Mouse (Mus musculus) gastrocnemius, adult 2 months (tissue): Measurements from ENCODE around the gene Nr2c2. TPM values are rescaled to one million over a fixed set of nuclear protein-coding genes. Genes with fewer than 3 reads are reported as not detected.

Experiments used
- DNase-seq: peaks from one replicate; pipeline ENCODE4 v3.0.0; 2022
- H3K27ac ChIP-seq: fragments of 200-600 bp; 2 replicates; pipeline ENCODE4 v1.8.1; 2022; ENCODE audit warnings: mild to moderate bottlenecking
- H3K4me3 ChIP-seq: fragments of 200-600 bp; 2 replicates; pipeline ENCODE4 v1.8.1; 2022; ENCODE audit warnings: mild to moderate bottlenecking, moderate library complexity
- CTCF ChIP-seq: fragments of 200-600 bp; IDR thresholded peaks from 2 replicates; pipeline ENCODE4 v1.8.1; 2022; ENCODE audit warnings: antibody characterized with exemption, mild to moderate bottlenecking, moderate library complexity
- intact Hi-C: fragments of 180-260 bp; cut with DNase I; formaldehyde crosslinking; loops from one replicate; pipeline ENCODE4 v1.15.1; 2025
- long read RNA-seq, 2 experiments: library from polyadenylated mRNA; stranded (forward); transcript quantifications; one replicate each; pipeline ENCODE4 v2.0.0; 2021
- total RNA-seq, 2 experiments: library from RNA; stranded (reverse); gene quantifications; 2 replicates each; pipeline ENCODE4 v1.2.3; 2021

Nr2c2 gene
- total RNA-seq: 10 to 100 TPM; 21.1 to 23.0 TPM
- long read RNA-seq, experiment 1, full-length matches to known transcripts: 4 of 17 reads
- long read RNA-seq, experiment 1, partial matches to known transcripts: 1 of 17 reads
- long read RNA-seq, experiment 1, other reads (novel, unspliced or antisense): 12 of 17 reads
- long read RNA-seq, experiment 2, full-length matches to known transcripts: 5 of 17 reads
- long read RNA-seq, experiment 2, partial matches to known transcripts: 1 of 17 reads
- long read RNA-seq, experiment 2, other reads (novel, unspliced or antisense): 11 of 17 reads

DNA sequence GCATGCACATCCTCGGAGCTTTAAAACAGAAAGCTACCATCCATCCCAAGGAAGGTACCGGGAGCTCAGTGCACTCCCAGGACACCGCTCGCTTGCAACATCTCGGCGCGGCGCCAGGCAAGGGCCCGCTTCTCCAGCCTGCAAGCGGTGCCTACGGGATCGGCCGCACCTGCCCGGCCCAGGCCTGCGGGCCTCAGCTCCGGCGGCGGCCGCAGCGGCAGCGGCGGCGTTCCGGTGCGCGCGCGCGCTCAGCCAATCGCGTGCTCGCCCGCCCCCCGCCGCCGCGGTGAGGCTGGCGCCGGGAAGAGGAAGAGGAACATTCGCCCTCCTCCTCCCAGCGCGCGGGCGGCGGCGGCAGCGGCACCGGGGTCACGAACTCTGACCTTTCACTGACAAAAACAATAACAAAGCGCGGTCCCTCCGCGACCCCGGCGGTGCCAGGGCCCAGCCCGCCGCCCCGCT lies at the start of gene Nr2c2:
Nr2c2 (plus strand) TSS at position 261 of the 462 bp plus-strand sequence.
- peak; percentile 94 for DNase-seq
- TF ChIP-seq CTCF: no peak
- Histone ChIP-seq H3K4me3 (peak within 1 kb of the TSS; percentile 97), H3K27ac (peak within 1 kb of the TSS; percentile 98)
- intact Hi-C loops: loop anchor here (5.0 kb wide), 1 partner anchor 91 kb away; the partner anchor contains the start of gene Mrps25

DNA sequence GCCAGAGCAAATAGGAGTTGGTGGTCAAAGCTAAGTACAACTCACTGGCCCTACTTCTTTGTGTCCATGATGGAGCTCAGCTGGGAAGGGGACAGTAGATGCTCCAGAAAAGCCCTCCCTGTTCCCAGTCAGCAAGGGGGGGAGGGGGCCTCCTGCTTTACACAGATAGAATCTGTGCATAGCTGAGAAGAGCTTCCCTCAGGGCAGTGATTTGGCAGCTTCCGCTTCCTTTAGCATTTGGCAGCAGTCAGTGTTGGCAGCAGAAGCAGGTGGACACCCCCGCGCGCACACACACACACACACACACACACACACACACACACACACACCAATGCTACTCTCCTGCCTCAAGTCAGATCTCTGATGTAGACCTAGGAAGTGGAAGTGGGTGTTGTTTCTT lies 49.1 kb upstream of the Nr2c2 start:
- no peak for TF ChIP-seq CTCF

DNA sequence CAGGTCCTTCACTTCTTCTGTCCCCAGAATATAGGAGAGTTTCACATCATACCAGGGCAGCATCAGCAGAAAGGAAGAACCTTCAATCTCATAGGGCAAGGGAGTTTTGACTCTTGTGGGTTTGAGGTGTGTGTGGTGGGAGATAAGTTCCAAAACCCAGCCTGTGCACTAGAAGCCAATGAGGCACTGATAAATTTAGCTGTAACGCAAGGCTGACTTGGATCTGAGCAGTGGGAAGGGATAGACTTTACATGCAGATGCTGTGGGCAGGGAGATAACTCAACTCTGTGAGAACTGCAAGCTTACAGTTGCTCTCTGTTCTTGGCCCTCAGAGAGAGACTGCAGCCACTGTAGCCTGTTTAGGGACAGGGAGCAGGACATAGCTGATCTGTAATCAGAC lies 48.3 kb upstream of the Nr2c2 start:
- no peak for DNase-seq
- Histone ChIP-seq H3K4me3 (no peak overlapping the region), H3K27ac (no peak overlapping the region)
- intact Hi-C loops: no loop called here
- no peak for TF ChIP-seq CTCF

More for the DNA sequence above, 49.1 kb upstream of the Nr2c2 start:
- intact Hi-C loops: no loop called here
- Histone ChIP-seq H3K27ac (peak overlapping the region; percentile 48), H3K4me3 (no peak overlapping the region)
- no peak for DNase-seq

DNA sequence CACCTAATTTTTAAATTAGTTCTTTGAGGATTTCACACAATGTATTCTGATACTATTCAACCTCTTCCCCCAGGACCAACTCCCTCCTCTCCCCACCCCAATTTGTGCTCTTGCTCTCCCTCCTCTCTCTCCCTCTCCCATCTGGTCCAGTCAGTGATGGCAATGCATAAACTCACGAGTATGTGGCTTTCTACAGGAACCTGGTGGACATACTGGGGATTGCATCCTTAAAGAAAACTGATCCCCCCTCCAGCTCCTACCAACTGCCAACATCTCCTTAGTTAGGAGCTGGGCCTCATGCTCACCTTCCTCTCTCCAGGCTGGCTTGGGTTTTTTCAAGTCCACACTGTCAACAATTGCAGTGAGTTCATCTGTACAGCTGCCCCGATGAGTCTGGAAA lies 33.4 kb upstream of the Nr2c2 start:
- H3K4me3 ChIP-seq: no peak overlapping the region
- DNase-seq: no peak
- H3K27ac ChIP-seq: no peak overlapping the region
- TF ChIP-seq CTCF: peak; percentile 17; the same call in 1 of the 2 replicates
- intact Hi-C loops: no loop called here

DNA sequence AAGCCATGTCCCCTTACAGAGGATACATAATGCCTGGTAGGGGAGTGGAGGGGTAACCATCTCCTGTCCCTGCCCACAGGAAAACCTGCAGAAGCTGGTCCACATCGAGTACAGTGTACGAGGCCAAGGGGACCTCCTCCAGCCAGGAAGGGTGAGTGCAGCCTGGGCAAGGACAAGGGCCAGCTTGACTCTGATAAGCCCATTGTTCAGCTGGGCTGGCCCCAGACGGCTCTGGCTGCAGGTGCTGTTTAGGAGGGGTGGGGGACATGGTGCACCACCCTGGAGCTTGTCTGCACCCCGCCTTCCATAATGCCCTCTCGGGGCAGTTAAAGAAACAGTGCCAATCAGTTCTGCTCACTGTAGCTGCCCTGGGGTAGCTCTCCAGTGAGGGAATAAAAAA lies 29.5 kb upstream of the Nr2c2 start:
- Histone ChIP-seq H3K27ac (peak overlapping the region; percentile 63), H3K4me3 (no peak overlapping the region)
- TF ChIP-seq CTCF: no peak
- DNase-seq: peak; percentile 46
- intact Hi-C loops: no loop called here

DNA sequence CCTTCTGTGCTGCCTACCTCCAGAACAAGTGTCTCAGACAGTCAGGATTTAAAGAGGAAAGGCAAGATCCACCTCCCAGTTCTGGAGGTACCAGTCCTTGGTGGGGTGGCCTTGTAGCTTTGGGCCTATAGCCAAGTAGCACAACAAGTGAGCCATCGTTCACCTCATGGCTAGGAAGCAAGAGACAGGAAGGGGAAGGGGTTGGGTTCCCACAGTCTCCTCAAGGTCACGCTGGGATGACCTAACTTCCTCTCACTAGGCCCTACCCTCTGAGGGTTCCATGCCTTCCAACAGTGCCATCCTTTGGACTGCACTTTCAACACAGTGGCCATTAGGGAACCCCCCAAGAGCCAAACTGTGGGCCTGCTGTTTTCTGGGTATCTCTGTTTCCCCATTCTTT lies 27.7 kb upstream of the Nr2c2 start:
- no peak for DNase-seq
- peak overlapping the region; percentile 63 for H3K27ac ChIP-seq
- intact Hi-C loops: no loop called here
- TF ChIP-seq CTCF: no peak
- no peak overlapping the region for H3K4me3 ChIP-seq

DNA sequence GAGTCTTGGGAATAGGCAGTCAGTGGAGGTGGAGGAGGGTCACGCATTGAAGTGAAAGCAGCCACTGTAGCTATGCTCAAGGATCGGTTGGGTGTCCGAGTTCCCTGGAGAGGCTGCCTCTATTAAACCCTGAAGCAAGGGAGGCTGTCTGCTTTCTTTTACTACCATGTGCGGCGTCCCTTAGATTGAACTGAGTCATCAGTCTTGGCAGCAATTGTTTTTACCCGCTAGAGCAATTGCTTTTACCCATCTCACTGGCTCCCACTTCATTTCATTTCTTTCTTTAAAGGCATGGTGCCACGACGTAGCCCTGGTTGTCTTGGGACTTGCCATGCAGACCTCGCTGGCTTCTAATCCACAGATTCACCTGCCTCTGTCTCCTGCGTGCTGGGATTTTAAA lies 27.1 kb upstream of the Nr2c2 start:
- no peak overlapping the region; the same call in 1 of the 2 replicates for H3K4me3 ChIP-seq
- TF ChIP-seq CTCF: no peak
- H3K27ac ChIP-seq: peak overlapping the region; percentile 63
- no peak for DNase-seq
- intact Hi-C loops: no loop called here

DNA sequence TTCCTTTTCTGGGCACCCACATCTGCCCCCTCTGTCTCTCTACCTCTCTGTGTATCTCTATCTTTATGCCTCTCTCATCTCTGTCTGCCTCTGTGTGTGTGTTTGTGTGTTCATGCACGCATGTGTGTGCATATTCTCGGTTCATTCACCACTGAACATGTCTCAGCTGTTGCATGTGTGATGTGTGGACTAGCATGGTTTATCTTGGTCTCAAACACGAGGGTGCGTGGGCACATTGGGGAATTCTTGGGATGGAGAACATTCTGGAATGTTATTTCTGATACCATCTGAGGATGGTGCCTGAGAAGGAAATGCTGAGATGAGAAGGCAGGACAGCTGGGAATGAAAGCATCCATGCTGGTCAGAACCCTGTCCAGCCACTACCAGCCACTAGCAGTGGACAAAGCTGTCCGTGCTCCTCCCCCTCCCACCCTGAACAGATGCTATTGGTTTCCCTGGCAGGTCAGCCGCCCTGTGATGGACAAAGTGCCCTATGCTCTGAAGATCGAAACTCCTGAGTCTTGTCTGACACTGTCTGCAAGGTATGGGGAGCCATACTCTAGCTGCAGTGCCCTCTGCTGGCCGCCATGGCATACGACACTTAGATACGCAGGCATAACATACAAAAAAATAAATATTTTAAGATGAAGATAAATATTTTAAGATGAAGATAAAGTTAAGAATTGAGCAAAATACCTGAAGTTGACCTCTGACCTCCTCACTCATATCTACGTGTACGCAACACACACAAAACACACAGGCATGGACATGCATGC lies 25.3 kb upstream of the Nr2c2 start:
- intact Hi-C loops: loop anchor here (1.0 to 5.0 kb wide), 4 partner anchors 89 to 289 kb away; partner anchors contain the start of gene Fgd5
- no peak overlapping the region for H3K27ac ChIP-seq
- peak; percentile 80 for TF ChIP-seq CTCF
- no peak overlapping the region for H3K4me3 ChIP-seq
- DNase-seq: peak; percentile 67

DNA sequence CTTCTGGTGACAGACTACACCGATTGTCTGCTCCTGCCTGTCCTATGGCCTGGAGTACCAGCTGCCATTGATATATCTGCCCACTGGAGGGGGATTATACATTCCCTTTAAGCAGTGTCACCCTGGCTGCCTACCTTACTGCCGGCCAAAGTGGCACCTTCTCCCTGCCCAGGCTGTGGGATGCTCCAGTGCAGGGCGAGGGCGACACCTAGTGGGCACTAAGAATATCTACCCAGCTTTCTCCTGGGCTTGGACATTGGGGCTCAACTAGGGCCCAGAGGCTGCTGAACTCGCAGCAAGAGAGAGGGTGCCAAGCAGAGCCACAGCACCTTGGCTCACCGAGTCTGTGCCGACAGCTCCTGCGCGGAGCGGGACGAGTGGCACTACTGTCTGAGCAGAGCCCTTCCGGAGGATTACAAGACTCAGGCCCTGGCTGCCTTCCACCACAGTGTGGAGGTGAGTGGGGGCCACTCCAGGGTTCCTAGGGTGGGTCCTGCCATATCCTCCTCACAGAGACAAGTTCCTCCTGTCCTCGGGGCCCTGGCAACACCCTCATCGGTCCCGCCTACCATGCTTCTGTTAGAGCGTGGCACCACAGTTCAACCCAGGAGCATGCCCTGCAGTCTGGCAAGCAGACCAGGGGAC lies 23.9 kb upstream of the Nr2c2 start:
- Histone ChIP-seq H3K27ac (no peak overlapping the region), H3K4me3 (no peak overlapping the region)
- TF ChIP-seq CTCF: peak; percentile 100
- peak; percentile 82 for DNase-seq
- intact Hi-C loops: loop anchor here (5.0 kb wide), 3 partner anchors 90 to 290 kb away; partner anchors contain the start of gene Fgd5

DNA sequence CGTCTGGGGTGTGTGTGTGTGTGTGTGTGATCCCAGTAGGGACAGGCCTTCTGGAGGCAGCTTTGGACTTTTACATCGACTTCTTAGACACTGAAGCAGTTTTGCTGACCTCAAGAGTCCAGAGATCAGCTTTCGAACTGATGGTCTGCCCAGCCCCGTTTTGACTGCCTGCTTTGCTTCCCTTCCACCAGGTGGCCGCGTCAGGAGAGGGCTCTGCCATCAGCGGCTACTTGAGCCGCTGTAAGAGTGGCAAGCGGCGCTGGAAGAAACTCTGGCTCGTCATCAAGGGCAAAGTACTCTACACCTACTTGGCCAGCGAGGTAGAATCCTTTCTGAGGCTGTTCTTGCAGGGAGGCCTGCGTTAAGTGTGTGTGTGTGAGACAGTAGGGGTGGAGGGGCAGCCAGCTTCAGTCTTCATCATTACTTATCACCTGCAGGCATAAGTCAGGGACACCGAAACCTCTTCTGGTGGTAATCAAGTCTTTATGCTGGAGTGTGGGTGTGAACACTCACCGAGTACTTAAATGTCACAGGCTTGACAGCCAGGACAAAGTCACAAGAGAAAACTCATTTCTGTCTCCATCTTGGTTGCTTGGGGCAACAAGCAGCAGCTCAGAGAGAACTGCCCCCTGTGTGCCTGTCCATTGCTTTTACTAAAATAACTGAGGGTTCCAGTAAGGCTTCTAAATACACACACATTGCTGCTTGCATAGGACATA lies 19.9 kb upstream of the Nr2c2 start:
- Histone ChIP-seq H3K27ac (peak overlapping the region; percentile 57), H3K4me3 (no peak overlapping the region)
- peak; percentile 79 for DNase-seq
- intact Hi-C loops: no loop called here
- peak; percentile 60 for TF ChIP-seq CTCF

DNA sequence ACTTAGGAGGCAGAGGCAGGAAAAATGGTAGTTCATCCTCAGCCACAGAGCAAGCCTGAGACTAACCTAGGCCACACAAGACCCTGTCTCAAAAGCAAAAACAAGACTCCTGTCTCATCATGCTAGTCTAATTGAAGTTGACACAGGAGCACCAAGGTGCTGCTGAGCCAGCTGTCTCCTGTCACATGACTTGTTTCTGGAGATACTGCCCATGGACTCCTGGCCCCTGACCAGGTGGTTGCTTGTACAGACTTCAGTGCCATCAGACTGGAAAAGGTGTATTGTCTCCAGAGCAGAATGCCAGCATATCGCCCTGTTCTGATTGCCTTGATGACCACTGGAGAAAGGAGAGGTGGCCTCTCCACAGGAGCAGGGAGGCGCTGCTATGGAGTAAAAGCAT lies 10.5 kb upstream of the Nr2c2 start:
- Histone ChIP-seq H3K4me3 (no peak overlapping the region), H3K27ac (no peak overlapping the region)
- intact Hi-C loops: no loop called here
- no peak for TF ChIP-seq CTCF
- no peak for DNase-seq

DNA sequence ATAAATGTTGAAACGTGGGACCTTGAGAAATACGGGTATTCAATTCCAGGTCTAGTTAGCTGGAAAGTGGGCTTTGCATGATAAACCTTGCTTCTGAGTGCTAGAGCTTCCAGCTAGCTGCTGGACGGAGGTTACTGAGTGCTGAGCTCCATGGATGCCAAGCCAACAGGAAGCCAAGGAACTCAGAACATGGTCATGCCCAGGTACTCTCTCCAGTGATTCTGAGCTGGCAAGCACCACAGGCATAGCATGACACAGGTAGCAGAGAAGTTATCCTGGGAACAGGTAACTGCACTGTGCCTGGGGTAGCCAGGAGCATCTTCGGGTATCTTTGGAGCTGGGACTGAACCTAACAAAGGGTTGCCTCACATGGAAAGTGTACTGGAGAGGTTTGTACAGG lies 8.4 kb upstream of the Nr2c2 start:
- intact Hi-C loops: no loop called here
- H3K27ac ChIP-seq: no peak overlapping the region
- DNase-seq: no peak
- H3K4me3 ChIP-seq: no peak overlapping the region
- no peak for TF ChIP-seq CTCF
